Mouse (Mus musculus) ES-E14 (cell line): ENCODE measurements around the gene Sestd1.

Experiments
- MAFK ChIP-seq: IDR thresholded peaks from 2 replicates; pipeline ENCODE4 v1.6.1; 2014; ENCODE audit warnings: mild to moderate bottlenecking, low read depth, low read length, inconsistent platforms; ENCODE audit not compliant: insufficient read depth
- ZNF384 ChIP-seq: IDR thresholded peaks from 2 replicates; pipeline ENCODE4 v1.6.1; 2012; ENCODE audit warnings: low read depth, low read length, inconsistent platforms

DNA sequence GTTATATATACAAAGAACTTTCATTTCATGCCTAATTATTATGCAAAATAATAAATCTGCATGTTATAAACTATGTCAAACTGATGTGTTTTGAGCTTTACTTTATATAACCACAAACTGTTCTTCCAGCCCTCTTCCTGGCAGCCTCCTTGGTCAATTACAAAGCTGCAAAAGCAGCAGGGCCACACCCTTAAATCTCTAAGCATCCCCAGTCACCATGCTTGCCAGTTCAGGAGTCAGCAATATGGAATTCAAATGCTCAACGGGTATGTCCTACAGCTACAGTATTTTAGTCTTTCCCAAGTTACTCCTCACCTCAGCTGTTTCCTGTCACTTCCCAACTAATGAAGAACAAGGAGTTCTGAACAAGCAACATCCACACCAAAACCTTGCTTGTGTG lies 10.3 kb downstream of the Sestd1 start:
- TF ChIP-seq MAFK (no peak), ZNF384 (no peak)
